Mouse (Mus musculus): ENCODE results near the gene Ube3c. TPM values are rescaled to one million over a fixed set of nuclear protein-coding genes. Genes with fewer than 3 reads are reported as not detected.

Ube3c gene
- total RNA-seq (2023) = 45.2 TPM

GRCm38 (mm10) chr5:29568848-29569377, at the start of gene Ube3c:
TSS of gene Ube3c (plus strand) at chr5:29569242.

Other genes starting within 250 kb of the Ube3c start
- 2.0 TPM for gene Lmbr1, start 190.9 kb upstream of the Ube3c start, total RNA-seq (2023)
- 24.0 TPM for gene Nom1, start 134.6 kb upstream of the Ube3c start, total RNA-seq (2023)
- not detected for gene Mnx1, start 90.8 kb upstream of the Ube3c start, total RNA-seq (2023)
- 377 TPM for gene Dnajb6, start 166.4 kb downstream of the Ube3c start, total RNA-seq (2023)
- 14.4 TPM for gene Gm5129, start 166.7 kb downstream of the Ube3c start, total RNA-seq (2023)